ENCODE assay signal across 19 mouse cellular contexts in genomic region chr4:65959188-65959759, GRCm38 (mm10).
DNase-seq lines count a peak whose midpoint lies in the region; ATAC-seq and TF ChIP-seq lines count a peak whose summit lies in the region.
"Had no signal": no experiment of that assay in that cellular context is flagged by ENCODE, and none has a peak within 500 bp of the region (broad histone marks: within the 10 kb centered on the region; RNA-seq: fewer than 3 reads in every experiment).

No protein-coding gene starts in this region.

- TF ChIP-seq CTCF in layer of hippocampus, adult 2 months (conservative IDR thresholded peaks at IDR 0.05), result no peak
- TF ChIP-seq CTCF in brain, embryonic 14.5 days (IDR thresholded peaks at IDR 0.05; ENCODE audit: borderline replicate concordance, extremely low read depth, insufficient read depth, insufficient read length), result no peak
- TF ChIP-seq CTCF in lung, adult 2 months (IDR thresholded peaks at IDR 0.05; ENCODE audit: insufficient read depth, low read length), result no peak
- no peak for TF ChIP-seq CTCF in gastrocnemius, adult 2 months (IDR thresholded peaks at IDR 0.05)

- no peaks in the 10 kb centered on the region for H3K4me1 ChIP-seq in lung, adult 2 months (ENCODE audit: control insufficient read depth, insufficient read depth, low read length)
- 0 out of 2 replicates have a peak, but pooled peaks cover 4% of the 10 kb centered on the region for H3K4me1 ChIP-seq in midbrain, embryonic 15.5 days
- H3K4me1 ChIP-seq: heart, embryonic 15.5 days; limb, embryonic 15.5 days; megakaryocyte, embryonic 14.5 days had no signal

- TF ChIP-seq POLR2A in brain, embryonic 14.5 days (IDR thresholded peaks at IDR 0.05; ENCODE audit: borderline replicate concordance, extremely low read depth, insufficient read depth, insufficient read length, poor library complexity, severe bottlenecking), result no peak
- TF ChIP-seq POLR2A in lung, adult 2 months (IDR thresholded peaks at IDR 0.05; ENCODE audit: borderline replicate concordance, extremely low read depth, low read depth, low read length), result no peak

- no peaks in the 10 kb centered on the region for H3K9me3 ChIP-seq in midbrain, embryonic 15.5 days
- H3K9me3 ChIP-seq: heart, embryonic 15.5 days; limb, embryonic 15.5 days; megakaryocyte, embryonic 14.5 days had no signal

- intact Hi-C loops in gastrocnemius, adult 2 months (cut with DNase I), result no loop called here

- H3K27me3 ChIP-seq in midbrain, embryonic 15.5 days (replicated peaks), result no peaks in the 10 kb centered on the region
- H3K27me3 ChIP-seq: heart, embryonic 15.5 days; limb, embryonic 15.5 days; megakaryocyte, embryonic 14.5 days had no signal

- WGBS in lung, adult 2 months, result 74% methylated on average over 5 of the region's 5 CpGs
- 66% methylated on average over 5 of the region's 5 CpGs for WGBS in midbrain, embryonic 15.5 days

- 0 out of 2 replicates have a peak overlapping the region, but pooled peaks have one; percentile 5 for H3K27ac ChIP-seq in layer of hippocampus, adult 2 months
- H3K27ac ChIP-seq in midbrain, embryonic 15.5 days, result no peak overlapping the region
- no peak overlapping the region for H3K27ac ChIP-seq in gastrocnemius, adult 2 months
- H3K27ac ChIP-seq: heart, embryonic 15.5 days; hindbrain, postnatal 0 days; kidney, postnatal 0 days; limb, embryonic 15.5 days had no signal

- no peak overlapping the region for H3K4me3 ChIP-seq in layer of hippocampus, adult 2 months
- H3K4me3 ChIP-seq in lung, adult 2 months (replicated peaks; ENCODE audit: extremely low read depth, low read depth, low read length), result no peak overlapping the region
- no peak overlapping the region for H3K4me3 ChIP-seq in midbrain, embryonic 15.5 days
- no peak overlapping the region for H3K4me3 ChIP-seq in gastrocnemius, adult 2 months
- H3K4me3 ChIP-seq: erythroblast, embryonic 14.5 days; heart, embryonic 15.5 days; limb, embryonic 15.5 days; megakaryocyte, embryonic 14.5 days had no signal

- no peak overlapping the region for H3K4me2 ChIP-seq in midbrain, embryonic 15.5 days
- H3K4me2 ChIP-seq: heart, embryonic 15.5 days; limb, embryonic 15.5 days had no signal

- peak; percentile 70 for ATAC-seq in midbrain, embryonic 15.5 days (replicated peaks)
- ATAC-seq: hindbrain, postnatal 0 days had no signal

- DNase-seq in layer of hippocampus, adult 2 months (ENCODE audit: low spot score in 2 of 2), result no peak
- DNase-seq in layer of hippocampus, adult 9-11 months, result no peak
- DNase-seq in brain, embryonic 14.5 days (ENCODE audit: low read depth), result peak; percentile 44
- DNase-seq in lung, adult 2 months, result peak; percentile 5
- no peak for DNase-seq in adrenal gland, adult 8-10 months
- DNase-seq in gastrocnemius, adult 2 months, result no peak
- DNase-seq: cerebellum, postnatal 14 days; heart, adult 18-20 months; kidney, adult 11 months; right cerebral cortex, adult 18-20 months; spleen, adult 18-20 months; thymus, adult 2 months had no signal

- no peak overlapping the region for H3K9ac ChIP-seq in midbrain, embryonic 15.5 days
- H3K9ac ChIP-seq: heart, embryonic 15.5 days; limb, embryonic 15.5 days had no signal

- no peaks in the 10 kb centered on the region for H3K36me3 ChIP-seq in midbrain, embryonic 15.5 days (replicated peaks)
- H3K36me3 ChIP-seq: heart, embryonic 15.5 days; limb, embryonic 15.5 days had no signal

Comparison
In these comparisons a context has a peak if more than half of its experiments do, and no peak if none do; other contexts are left out.
1. DNase-seq: peak in brain, embryonic 14.5 days (single experiment) and lung, adult 2 months (single experiment); none in layer of hippocampus, adult 2 months (0 of 2), layer of hippocampus, adult 9-11 months (single experiment), adrenal gland, adult 8-10 months (single experiment) and gastrocnemius, adult 2 months (single experiment).